Mouse (Mus musculus) olfactory bulb, adult 2 months (tissue): ENCODE results near the gene Ell2.

Experiments
- CTCF ChIP-seq: fragments of 200-500 bp; IDR thresholded peaks from 2 replicates; pipeline ENCODE4 v1.5.1; 2012; ENCODE audit warnings: low read depth, mild to moderate bottlenecking, low read length, moderate library complexity; ENCODE audit not compliant: insufficient read depth
- POLR2A ChIP-seq: fragments of 200-500 bp; IDR thresholded peaks from 2 replicates; pipeline ENCODE4 v1.6.1; 2012; ENCODE audit warnings: mild to moderate bottlenecking, low read depth, low read length, moderate library complexity; ENCODE audit not compliant: insufficient read depth

- TF ChIP-seq CTCF = no peak
- no peak for TF ChIP-seq POLR2A
Observed at GRCm38 (mm10) chr13:75766967-75767366, 60.4 kb downstream of the Ell2 start.
